Mouse (Mus musculus) CH12.LX (cell line): Measurements from ENCODE around the gene 4930402H24Rik.

Source experiments
- CTCF ChIP-seq, 2 experiments: IDR thresholded peaks in 1 of 2; conservative IDR thresholded peaks in 1 of 2; 2 replicates each; pipeline ENCODE4 v1.5.1; 2011 to 2012; ENCODE audit warnings: low read depth in 2 of 2, low read length in 2 of 2, improper control_type of control experiment in 1 of 2, inconsistent platforms in 1 of 2, mild to moderate bottlenecking in 1 of 2, moderate library complexity in 1 of 2
- EP300 ChIP-seq: IDR thresholded peaks from 2 replicates; pipeline ENCODE4 v1.6.1; 2011; ENCODE audit warnings: low read length, improper control_type of control experiment
- JUND ChIP-seq: conservative IDR thresholded peaks from 2 replicates; pipeline ENCODE4 v1.6.1; 2011; ENCODE audit warnings: low read depth, low read length, improper control_type of control experiment
- MEF2A ChIP-seq: IDR thresholded peaks from 2 replicates; pipeline ENCODE4 v1.6.1; 2014; ENCODE audit warnings: low read depth, mild to moderate bottlenecking, inconsistent platforms, low read length, improper control_type of control experiment, borderline replicate concordance
- NELFE ChIP-seq: IDR thresholded peaks from 2 replicates; pipeline ENCODE4 v1.6.1; 2011; ENCODE audit warnings: low read depth, low read length, improper control_type of control experiment
- NRF1 ChIP-seq: IDR thresholded peaks from 2 replicates; pipeline ENCODE4 v1.6.1; 2014; ENCODE audit warnings: low read depth, mild to moderate bottlenecking, inconsistent platforms, low read length, improper control_type of control experiment, moderate library complexity
- PAX5 ChIP-seq: IDR thresholded peaks from 2 replicates; pipeline ENCODE4 v1.6.1; 2012; ENCODE audit warnings: low read length, inconsistent platforms, mixed read lengths
- POLR2A ChIP-seq: IDR thresholded peaks from 2 replicates; pipeline ENCODE4 v1.6.1; 2011; ENCODE audit warnings: low read depth, mild to moderate bottlenecking, improper control_type of control experiment, low read length
- UBTF ChIP-seq: IDR thresholded peaks from 2 replicates; pipeline ENCODE4 v1.6.1; 2012; ENCODE audit warnings: low read depth, mild to moderate bottlenecking, inconsistent platforms, low read length, improper control_type of control experiment, moderate library complexity
- ZMIZ1 ChIP-seq: IDR thresholded peaks from 2 replicates; pipeline ENCODE4 v1.6.1; 2012; ENCODE audit warnings: low read depth, mild to moderate bottlenecking, inconsistent platforms, low read length, improper control_type of control experiment
- ZNF384 ChIP-seq: IDR thresholded peaks from 2 replicates; pipeline ENCODE4 v1.6.1; 2012; ENCODE audit warnings: low read depth, low read length, improper control_type of control experiment, inconsistent platforms

- TF ChIP-seq ZMIZ1 (no peak), JUND (no peak), PAX5 (no peak), CTCF (conservative IDR thresholded peaks at IDR 0.05 in 1 of 2, IDR thresholded peaks at IDR 0.05 in 1 of 2; ENCODE audit: low read depth in 2 of 2, low read length in 2 of 2) (no peak), NRF1 (no peak), POLR2A (no peak), ZNF384 (no peak), EP300 (no peak), MEF2A (no peak), NELFE (no peak), UBTF (no peak)
Measured at GRCm38 (mm10) chr2:130697821-130698266, 208.4 kb downstream of the 4930402H24Rik start.
